Mouse (Mus musculus): Measurements from ENCODE around the gene Ncf2. TPM values are rescaled to one million over a fixed set of nuclear protein-coding genes. Genes with fewer than 3 reads are reported as not detected.

Gene Ncf2
- polyA plus RNA-seq (2015; fragmentation: Nextera tagmentation; extraction: Ambion mirVana), result 3.0 and 3.4 TPM in 2 replicates

DNA sequence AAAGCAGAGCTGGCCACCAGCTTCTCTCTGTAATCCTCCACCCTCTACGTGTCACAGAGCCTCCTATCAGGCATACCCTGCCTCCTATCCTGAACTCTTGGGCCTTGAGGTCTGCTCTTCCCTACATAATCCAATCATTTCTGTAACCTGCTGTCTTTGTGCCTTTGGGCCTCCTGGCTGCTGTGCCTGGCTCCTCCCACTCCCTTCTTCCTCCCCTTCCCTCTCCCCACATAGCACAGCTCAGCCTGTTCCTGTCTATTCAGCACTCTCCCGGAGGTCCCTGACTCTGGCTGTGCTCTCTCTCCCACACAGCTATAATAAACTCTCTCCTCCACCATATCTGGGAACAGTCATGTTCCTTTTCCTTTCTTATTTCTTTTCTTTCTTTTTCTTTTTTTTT is at the start of gene Ncf2:
Gene Ncf2, plus strand, starts transcription at position 298 of the 400 bp plus-strand sequence.

DNA sequence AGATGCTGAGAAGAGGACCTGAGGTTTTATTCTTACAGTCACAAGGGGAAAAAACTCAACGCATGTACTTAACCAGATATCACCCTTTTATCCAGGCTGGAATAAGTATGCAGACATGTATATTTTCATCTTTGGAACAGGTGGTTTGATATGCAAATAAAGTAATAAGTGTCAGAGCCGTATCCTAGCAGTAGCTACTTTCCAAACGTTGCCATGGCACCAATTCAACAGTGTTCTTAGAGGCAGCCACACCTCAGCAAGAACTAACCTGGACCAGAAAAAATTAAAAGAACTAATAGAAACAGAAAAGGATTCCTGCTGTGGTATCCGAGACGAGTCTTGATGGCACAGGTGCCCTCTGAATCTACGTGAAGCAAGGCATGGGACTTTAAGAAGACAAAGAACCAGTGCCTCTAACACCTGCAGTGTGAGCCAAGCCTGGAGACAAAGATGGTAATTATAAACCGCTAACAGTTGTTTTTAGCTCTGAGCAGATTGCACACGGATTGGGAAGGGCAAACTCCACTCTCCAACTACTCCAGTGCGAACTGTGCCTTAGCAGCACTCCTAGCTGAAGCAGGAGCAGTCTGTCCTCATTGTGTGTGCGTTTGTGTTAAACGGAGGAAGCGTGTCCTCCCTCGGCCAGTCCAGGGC is 49.6 kb upstream of the Ncf2 start, which contains the start of gene Apobec4:
Gene Apobec4, plus strand, starts transcription at position 240 of the 654 bp plus-strand sequence.

DNA sequence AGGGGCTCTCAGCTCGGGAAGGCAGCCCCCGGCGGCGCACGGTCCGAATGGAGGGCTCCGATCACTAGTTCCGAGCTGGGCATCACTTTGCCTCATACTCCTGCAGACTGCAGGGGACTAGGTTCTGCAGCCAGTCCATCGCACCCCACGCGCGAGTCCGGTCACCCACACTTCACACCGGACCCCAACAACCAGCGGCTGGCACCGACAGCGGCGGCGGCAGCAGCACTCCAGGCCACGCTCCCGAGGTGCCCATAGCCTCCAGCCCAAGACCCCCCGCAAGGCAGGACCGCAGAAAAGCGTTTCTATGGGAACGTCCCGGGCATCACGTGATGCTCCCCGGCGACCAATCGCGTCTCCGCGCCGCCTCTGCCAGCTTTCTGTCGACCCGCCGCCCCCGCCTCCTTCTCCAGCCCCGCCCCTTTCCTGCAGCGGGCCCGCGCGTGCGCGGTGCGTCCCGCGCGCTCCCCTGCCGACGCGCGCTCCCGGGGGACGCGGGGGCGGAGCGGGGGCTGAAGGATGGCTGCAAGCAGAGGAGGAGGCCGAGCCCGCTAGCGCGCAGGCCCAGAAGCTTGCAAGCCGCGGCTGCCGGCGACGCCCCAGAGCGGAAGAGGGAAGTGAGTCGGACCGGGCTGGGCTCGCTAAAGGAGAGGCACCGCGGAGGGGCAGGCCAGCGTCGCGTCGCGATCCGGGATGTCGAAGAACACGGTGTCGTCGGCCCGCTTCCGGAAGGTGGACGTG is 33.8 kb upstream of the Ncf2 start, which contains the start of the genes Rgl1 and Arpc5:
Gene Rgl1, minus strand, starts transcription at position 320 of the 741 bp plus-strand sequence.
Gene Arpc5, plus strand, starts transcription at position 511 of the 741 bp plus-strand sequence.

Other genes with a start within 250 kb of the Ncf2 start
- gene Apobec4, start 49.6 kb upstream of the Ncf2 start, polyA plus RNA-seq (2015; fragmentation: Nextera tagmentation; extraction: Ambion mirVana), result not detected in 2 replicates
- gene Rgl1, start 33.8 kb upstream of the Ncf2 start, polyA plus RNA-seq (2015; fragmentation: Nextera tagmentation; extraction: Ambion mirVana), result 19.1 and 21.3 TPM in 2 replicates
- gene Arpc5, start 33.7 kb upstream of the Ncf2 start, polyA plus RNA-seq (2015; fragmentation: Nextera tagmentation; extraction: Ambion mirVana), result 201 and 204 TPM in 2 replicates
- gene Smg7, start 102.5 kb downstream of the Ncf2 start, polyA plus RNA-seq (2015; fragmentation: Nextera tagmentation; extraction: Ambion mirVana), result 25.8 and 28.1 TPM in 2 replicates
- gene Nmnat2, start 154.8 kb downstream of the Ncf2 start, polyA plus RNA-seq (2015; fragmentation: Nextera tagmentation; extraction: Ambion mirVana), result 74.3 and 79.5 TPM in 2 replicates